Mouse (Mus musculus): ENCODE data around the gene Shroom2.

DNA sequence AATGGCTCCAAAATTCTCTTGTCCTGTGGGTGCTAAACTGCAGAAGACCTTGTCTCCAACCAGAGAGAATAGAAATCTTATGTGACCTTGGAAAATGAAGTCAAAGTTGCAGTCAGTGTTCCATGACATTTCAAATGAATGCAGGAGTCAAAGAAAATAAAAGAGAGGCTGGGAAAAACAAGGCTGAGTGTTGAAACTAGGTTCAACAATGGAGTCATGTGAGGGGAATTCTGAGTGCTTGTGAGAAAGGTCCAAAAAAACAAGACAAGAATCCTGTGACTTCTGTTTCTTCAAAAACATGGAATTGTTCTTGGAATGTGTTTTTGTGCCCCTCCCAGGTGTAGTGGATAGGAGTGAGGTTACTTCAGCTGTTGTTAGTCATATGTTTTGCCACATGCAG, 34.0 kb downstream of the Shroom2 start:
- no peak for TF ChIP-seq POLR2A (IDR thresholded peaks at IDR 0.05; ENCODE audit: borderline replicate concordance, insufficient read depth, low read length)
- no peak for TF ChIP-seq CTCF (IDR thresholded peaks at IDR 0.05; ENCODE audit: borderline replicate concordance, insufficient read depth, low read depth, low read length)
